Mouse (Mus musculus): ENCODE measurements around the gene Cmya5.
"Not testable (repeated sequence)": the region's sequence is repeated elsewhere in the genome, so short reads cannot be mapped to it uniquely, and the experiment has no call there.

Gene Cmya5

DNA sequence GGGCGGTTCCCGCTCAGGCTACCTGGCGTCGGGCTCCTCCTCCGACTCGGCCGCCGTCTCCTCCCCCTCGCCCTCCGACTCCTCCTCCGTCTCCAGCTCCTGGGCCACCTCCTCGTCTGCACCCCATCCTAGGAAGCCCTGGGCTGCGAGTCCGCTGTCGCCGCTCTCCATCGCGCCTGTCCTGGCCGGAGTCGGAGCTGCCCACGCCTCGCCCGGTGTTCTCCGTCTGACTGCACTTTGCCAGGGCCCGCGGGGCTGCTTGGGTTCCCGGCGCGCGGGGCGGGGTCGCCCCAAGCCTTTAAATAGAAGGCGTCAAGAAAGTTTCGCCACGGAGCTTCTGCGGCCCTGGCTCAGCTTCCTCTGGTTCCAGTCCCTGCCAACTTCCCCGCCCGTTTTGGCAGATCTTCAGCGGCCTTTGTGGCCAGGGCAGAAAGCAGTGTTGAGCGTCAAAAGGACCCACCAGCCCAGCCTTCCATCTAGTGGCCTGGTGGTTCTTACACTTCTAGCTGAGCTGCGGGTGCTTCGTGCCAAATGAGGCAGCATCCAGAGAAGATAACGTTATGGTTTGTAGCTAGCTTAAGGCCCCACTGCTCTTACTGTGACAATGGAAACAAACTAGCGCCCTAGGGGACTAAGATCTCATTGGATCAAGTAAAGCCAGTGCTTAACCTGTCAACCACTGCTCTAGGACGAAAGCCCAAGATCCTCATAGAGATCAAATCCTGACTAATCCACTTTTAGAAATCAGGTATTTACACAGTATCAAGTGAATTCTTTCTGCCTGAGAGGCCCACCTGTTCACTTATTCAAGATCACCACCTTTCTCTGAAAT, at the start of gene Cmya5:
Cmya5 (minus strand) TSS at position 389 of the 832 bp plus-strand sequence.
- peak; percentile 88 for DNase-seq (ENCODE audit: low read depth)

DNA sequence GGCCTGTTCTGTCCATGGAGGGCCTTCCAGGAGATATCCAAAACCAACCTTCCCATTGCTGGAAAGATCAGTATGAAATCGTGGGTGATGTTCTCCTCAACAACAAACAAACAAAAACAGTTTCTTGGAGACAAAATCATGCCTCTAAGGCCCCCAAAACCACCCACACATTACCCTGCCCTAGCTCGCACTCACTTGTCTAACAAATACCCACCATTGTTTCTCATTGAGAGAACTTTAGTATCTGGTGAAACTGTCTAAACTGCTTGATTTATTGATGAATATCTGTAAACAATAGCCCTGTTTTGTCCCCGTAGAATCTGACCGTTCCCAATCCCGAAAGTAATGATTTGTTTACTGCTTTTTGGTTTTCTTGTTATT, 48.1 kb upstream of the Cmya5 start:
- DNase-seq (ENCODE audit: low read depth): no peak

DNA sequence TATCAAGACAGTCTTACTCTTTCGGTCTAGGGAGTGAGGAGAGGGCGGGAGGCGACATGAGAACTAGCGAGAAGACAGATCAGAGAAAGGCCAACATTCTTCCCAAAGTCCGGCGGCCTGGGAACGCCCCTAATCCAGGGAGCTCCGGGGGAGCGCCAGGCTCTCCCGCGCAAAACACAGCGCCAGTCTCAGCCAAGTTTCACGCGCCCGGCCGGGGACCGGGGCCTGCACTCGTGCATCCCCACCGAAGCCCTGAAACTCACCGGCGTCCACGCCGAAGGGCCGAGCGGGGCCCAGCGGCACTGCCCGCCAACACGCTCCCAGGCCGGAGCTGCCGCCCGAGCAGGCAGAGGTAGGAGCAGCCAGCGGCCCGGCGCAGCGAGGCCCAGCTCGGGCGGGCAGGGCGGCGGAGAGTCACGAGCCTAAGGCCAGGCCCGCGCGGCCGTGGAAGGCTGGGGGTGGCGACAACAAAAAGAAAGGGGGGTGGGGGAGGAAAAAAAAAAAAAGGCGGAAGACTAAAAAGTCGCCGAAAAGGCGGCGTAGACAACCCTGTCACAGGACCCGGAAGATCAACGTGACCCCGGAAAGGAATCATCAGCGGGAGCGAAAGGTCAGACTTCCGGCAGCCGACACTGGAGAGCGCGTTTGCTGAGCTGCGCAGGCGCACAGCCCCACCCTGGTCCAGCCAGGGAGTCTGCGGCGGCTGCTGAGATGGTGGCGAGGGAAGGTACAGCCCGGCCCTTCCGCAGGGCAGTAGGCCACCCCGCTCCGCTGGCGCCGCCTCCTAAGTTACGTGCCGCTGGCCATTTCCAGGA, 47.5 kb upstream of the Cmya5 start, which contains the start of gene Tent2:
Tent2 (minus strand) TSS at position 555 of the 815 bp plus-strand sequence.
- peak; percentile 89 for DNase-seq (ENCODE audit: low read depth)

DNA sequence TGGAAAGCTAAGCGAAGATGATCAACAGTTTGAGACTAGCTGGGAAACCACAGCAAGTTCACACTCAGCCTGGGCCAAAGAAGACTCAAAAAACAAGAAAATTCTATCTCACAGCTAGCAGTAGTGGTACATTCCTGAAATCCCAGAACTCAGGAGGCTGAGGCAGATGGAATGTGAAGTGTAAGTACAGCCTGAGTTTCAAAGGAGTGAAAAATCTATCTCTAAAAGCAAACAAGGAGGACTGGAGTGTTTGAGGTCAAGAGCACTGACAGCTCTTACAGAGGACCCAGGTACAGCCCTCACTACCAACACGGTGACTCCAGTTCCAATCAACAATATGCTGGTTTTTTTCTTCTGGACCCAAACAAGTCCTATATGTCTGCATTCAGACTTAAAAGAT, 44.9 kb upstream of the Cmya5 start:
- DNase-seq (ENCODE audit: low read depth): no peak

DNA sequence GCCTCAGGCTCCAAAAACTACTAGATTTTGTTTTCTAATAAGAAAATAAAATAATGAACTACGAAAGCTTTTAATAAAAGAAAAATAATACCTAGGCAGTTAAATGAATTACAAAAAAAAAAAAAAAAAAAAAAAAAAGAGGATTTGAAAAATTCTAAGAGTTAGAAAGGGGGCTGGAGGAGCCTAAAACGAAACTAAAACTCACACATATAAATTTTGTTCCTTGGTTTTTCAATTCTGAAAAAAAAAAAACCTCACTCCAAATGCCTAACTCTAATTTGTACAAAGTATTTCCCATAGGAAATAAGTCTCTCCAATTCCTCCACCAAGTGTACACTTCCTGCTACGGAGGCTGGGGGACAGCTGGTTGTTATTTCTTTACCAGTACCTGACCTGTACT, 44.2 kb upstream of the Cmya5 start:
- no peak for DNase-seq (ENCODE audit: low read depth)

DNA sequence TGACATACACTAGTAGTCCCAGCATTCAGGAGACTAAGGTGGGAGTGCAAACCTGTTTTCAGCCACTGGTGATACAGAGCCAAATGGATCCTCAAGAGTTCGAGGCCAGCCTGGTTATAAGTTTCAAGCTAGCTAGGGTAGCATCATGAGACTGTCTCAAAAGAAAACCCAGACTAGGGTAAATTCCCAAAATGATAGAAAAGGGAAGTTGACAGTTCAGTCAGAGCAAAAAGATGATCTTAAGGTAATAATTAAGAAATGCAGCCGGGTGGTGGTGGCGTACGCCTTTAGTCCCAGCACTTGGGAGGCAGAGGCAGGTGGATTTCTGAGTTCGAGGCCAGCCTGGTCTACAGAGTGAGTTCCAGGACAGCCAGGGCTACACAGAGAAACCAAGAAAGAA, 43.3 kb upstream of the Cmya5 start:
- DNase-seq (ENCODE audit: low read depth): not testable (repeated sequence)

DNA sequence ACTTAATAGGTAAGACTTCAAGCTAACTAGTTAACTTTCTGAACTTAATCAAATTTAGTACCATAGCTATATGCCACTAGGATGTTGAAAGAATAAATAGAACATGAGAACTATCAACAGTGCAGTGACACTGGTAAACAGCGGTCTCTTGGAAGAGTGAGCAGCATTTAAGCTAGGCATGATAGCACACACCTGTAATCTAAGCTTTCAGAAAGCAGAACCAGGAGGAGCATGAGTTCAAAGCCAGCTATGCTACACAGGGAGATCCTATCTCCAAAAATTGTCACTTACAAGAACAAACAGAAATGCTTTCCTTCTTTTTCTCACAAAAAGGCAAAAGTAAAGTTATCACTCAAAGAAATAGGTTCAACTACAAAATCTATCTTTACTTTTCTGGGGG, 35.8 kb upstream of the Cmya5 start:
- DNase-seq (ENCODE audit: low read depth): no peak

DNA sequence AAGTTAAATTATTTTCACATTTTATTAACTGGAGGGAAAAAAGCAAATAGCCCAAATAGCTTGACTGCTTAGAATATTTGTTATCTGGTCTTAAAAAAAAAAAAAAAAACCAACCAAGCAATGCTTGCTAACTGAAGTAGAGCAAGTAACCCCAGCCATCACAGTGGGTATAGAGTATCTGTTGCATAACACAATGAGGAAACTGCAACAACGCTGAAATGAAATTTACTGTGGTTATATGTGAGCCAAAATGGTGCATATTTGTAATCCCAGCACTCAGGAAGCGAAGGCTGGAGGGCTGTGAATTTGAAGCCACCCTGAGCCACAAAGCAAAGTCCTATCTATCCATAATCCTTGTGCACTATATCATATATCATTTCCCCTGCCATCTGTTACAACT, 35.0 kb upstream of the Cmya5 start:
- no peak for DNase-seq (ENCODE audit: low read depth)

DNA sequence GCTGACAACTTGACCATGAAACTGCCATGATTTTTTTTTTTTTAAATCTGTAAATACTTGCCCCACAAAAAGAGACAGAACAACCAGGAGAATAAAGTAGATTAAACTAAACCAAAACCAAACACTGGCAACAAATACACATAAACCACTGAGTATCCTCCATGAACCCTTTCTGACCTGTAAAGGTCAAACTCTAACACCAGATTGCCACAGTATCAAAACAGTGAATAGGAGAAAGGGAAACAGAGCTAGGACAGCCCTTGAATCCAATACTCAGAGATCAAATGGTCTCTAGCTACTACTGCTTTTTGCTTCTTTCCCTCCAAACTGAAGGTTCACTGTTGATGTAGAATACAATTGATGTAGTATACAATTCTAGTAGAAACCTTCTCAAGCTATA, 33.0 kb upstream of the Cmya5 start:
- DNase-seq (ENCODE audit: low read depth): no peak

DNA sequence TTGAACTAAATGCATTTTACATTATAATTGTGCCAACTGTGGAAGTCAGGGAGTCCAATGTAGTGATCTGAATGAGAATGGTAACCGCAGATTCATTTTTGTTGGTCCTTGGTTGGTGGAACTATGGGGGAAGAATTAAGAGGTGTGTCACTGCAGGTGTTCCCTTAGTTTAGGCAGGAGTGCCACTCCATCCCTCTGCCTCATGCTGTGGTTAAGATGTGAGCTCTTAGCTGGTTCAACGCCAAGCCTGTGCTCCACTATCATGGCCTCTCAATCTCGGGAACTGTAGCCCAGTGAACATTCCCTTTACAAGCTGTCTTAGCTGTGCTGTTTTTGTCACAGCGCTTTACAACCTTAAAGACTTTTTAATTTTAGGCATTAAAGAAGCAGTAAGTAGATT, 18.8 kb upstream of the Cmya5 start:
- DNase-seq (ENCODE audit: low read depth): no peak

DNA sequence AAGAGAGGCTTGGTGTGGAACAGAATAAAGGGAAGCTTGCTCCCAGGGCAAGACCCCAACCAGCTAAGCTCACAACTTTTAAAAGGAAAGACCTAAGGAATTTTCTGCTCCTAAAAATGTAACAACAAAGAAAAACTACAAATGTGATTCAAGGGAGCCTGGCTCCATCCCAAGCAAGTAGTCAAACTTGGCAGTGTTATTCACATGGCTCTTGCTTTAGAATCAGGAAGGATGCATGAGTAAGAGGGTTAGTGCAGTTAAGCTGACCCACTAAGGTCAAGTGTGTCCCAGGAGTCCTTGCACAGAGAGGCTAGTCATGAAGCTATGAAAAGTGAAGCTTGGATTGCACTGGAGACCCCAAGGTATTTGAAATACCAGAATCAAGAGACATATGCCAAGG, 17.9 kb upstream of the Cmya5 start:
- peak; percentile 26 for DNase-seq (ENCODE audit: low read depth)

DNA sequence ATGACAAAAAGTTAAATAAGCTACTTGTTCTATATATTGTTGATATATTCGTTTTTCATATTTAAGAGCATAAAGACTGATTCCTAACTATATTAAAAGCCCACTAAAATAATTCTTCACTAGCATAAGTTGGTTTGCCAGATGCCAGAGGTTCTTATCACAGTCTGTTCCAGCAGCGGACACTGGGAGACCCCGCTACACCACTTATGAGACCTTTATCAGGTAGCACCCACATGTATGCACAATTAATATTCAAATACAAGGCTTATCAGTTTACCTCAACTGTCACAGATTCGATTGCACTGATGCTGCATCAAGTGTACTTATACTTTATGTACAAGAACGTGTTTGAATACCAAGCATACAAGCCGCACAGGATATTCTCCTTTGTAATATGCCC, 13.7 kb upstream of the Cmya5 start:
- no peak for DNase-seq (ENCODE audit: low read depth)

DNA sequence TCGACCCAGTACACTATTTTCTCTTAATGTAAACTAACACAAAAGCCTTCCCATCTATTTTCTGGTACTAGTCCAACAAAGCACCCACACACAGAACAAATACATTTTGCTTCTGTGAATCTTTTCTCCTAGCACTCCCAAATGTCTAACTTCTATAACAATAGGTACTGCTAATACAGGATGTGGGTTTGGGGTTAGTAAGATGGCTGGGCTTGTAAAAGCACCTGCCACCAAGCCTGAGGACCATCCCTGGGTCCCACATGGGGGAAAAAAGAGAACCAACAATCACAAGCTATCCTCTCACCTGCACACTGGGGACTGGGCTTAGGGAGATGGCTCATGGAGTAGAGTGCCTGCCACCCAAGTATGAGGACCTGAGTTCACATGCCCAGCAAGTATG, 8.8 kb upstream of the Cmya5 start:
- DNase-seq (ENCODE audit: low read depth): no peak

DNA sequence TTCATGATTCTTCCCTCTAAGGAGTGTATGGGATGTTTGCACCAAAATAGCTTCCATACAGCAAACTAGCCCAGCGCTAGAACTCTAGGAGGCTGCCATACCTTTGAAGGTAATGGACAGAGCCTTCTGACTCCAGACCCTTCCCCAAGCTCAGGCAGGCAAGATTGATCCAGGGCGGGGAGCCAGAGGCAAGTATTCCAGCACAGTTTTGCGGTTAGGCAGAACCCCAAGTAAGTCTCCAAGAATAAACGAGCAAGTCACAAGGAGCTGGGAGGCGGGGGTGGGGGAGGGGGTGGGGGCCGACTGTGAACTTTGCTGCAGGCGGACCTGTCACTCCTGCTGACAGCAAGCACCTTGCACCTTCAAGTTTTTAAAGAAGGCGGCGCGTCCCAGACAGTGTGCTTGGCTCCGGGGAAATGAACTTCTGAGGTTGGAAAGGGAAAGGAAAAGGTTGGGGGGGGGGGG, 673 bp downstream of the Cmya5 start:
- DNase-seq (ENCODE audit: low read depth): peak; percentile 33

DNA sequence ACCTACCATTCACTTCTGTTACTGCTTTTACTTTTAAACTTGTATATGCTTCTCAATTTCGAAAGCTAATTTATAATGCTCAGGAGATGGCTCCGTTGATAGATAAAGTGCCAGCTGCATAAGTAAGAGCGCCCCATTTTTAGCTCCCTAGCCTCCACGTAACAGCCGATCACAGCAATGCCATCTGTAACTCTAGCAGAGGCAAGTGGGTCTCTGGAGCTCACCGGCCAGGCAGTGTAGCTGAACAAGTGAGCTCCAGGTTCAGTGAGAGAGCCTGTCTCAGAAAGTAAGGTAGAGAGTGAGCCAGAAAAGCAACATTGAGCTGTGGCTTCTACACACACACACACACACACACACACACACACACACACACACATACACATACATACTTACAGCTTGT, 3.3 kb downstream of the Cmya5 start:
- no peak for DNase-seq (ENCODE audit: low read depth)

DNA sequence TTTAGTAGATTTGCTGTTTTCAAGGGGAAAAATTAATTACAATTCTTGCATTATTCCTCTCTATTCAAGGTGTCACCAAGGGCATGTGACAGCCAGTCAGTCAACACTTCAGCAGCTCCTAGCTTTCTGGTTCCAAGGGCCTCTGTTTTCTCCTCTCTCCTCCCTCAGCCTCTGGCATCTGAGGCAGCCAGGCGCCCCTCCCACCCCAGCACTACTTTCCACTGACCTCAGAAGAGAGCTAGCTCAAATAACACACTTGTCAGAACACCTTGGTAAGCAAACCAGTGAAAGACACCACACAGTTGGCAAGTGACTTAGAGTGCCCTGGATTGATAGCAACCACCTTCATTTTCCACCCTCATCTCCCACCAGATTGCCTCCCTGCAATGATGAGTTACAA, 6.5 kb downstream of the Cmya5 start:
- DNase-seq (ENCODE audit: low read depth): no peak

DNA sequence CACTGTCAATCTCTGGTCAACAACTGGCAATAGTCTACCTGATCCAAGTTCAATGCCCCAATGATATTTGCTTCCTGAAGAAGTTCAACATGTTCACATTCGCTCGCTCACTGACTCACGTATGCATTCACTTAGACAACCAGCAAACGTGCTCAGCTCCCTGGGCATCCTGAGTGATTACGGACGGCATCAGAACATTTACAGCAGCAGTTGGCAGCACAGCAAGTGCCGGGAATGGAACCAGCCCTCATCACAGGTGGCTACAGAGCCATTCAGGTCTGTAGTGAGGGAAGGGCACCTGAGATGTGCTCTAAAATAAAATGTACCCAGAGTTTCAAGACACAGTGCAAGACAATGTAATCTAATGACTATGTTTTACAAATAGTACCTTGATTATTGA, 7.4 kb downstream of the Cmya5 start:
- DNase-seq (ENCODE audit: low read depth): no peak

DNA sequence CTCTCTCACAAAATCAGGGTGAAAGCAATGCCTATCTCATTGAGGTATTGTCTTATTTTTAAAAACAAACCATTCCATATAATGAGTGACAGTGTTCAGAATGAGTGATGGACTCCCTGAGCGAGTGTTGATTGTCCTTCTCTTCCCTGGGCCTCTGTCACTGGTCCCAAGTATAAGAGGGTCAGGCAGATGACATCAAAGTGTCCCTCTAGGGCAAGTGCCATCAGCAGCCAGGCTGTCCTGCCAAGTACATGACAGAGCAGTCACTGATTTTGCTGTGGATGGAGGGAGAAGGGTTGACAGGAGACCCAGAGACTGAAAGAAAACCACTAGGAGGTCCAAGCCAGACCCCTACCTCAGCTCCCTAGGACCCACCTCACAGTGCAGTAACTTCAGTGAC, 8.3 kb downstream of the Cmya5 start:
- no peak for DNase-seq (ENCODE audit: low read depth)

DNA sequence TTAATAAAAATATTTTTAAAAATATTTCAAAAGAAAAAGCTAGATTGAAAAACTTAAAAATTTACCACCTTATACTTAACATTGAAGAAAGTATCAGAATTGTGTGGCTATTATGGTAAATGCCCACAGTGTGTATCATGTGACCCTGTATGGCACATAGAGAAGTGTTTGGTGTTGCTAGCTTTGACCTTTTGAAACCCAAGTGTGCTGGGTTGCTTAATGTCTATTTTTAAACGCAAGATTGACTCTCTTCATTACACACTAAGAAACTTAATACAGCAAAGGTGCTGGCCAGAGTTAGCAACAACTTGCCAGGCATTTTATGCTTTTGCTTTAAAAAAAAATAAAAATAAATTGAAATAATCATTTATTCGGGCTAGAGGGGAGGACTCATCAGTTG, 9.0 kb downstream of the Cmya5 start:
- no peak for DNase-seq (ENCODE audit: low read depth)

DNA sequence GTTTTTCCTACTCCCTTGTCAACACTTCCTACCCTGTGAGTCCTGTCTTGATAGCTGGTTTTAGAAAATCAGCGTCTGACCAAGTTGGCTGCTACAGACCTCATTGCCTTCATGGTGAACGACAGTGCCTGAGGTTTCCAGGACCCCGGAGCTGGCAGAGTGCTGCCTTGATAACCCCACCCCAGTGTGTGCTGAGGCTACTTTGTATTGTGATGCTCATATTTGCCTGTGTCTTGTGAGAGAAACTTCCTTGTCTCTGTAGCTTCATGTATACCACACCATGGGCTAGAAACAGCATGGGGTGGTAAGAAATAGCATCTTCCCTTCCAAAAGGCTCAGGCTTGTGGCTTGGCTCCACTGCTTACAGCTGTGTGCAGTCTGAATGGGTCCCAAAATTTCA, 13.8 kb downstream of the Cmya5 start:
- no peak for DNase-seq (ENCODE audit: low read depth)

DNA sequence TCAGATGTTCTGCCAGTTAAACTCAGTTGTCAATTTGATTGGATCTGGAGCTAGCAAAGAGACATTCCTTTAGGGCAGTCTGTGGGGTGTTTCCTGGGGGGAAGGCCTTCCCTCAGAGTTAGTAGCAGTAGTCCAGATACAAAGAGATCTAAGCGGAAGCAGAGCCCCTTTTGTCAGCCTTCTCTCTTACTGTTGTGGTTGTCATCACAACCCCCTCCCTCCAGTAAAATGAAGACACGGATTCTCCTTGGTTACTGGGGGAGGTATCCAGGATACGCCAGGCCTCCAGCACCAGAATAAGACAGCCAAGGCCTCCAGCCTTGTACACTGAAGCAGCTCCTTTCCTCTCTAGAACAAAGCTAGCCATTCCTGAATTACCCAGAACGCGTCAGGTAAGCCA, 15.6 kb downstream of the Cmya5 start:
- DNase-seq (ENCODE audit: low read depth): no peak

DNA sequence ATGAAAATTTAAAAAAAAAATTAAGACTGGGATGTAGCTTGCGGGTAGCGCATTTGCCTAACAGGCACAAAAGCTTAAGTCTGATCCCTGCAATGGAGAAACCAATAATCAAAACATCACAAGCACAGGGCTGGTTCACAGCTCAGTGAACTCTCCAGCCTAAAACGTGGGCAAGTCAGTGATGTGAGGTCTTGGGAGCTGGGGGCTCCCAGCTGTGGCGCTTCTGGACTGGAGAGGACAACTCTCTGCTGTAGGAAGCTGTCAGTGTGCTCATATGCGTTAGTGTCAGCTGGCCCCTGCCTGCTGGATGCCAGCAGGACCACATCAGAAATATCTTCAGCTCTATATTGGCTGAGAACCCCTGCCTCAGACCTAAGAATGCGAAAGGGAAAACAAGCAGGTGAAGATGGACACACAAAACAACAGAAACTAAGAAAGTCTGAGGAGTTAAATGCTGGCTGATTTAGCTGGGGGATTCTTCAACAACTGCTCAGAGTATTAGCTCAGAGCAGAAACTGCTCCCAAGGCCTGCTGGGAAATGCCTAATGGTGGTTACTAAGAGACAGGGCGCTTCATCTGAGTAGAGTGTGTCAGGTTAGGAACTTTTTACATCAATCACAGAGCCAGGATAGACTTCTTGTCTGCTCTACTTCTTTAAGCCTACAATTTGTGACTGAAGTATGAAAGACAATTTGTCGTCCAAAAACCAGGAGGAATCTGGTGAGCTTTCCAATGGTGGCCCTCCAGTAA, 16.2 kb downstream of the Cmya5 start:
- no peak for DNase-seq (ENCODE audit: low read depth)

DNA sequence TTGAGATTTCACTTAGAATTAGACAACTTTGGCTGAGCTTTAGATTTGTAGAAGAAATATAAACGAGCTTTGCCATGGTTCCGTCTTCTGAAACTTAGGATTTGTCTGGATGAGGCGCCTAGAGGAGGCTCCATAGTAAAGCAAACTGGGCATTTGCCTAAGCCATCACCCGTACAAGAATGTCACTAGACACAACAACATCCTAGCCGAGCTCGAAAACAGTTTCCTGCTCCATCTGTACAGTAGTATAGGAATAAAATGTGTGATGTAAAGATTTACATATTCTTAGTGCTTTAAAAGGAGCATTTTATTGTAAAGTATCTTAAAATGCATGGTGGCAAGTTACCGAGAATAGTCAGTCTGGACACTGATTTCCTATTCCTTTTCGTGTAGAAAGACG, 22.2 kb downstream of the Cmya5 start:
- no peak for DNase-seq (ENCODE audit: low read depth)

Data from fibroblast of lung, adult 2 months (primary cell).